Mouse (Mus musculus) C2C12 (cell line): ENCODE measurements around the gene Cps1. TPM values are rescaled to one million over a fixed set of nuclear protein-coding genes. Genes with fewer than 3 reads are reported as not detected.

Experiments
- H3K27me3 ChIP-seq: one replicate; pipeline ENCODE4 v1.6.1; 2011; ENCODE audit not compliant: control insufficient read depth, insufficient read depth, insufficient read length
- H3K36me3 ChIP-seq: one replicate; pipeline ENCODE4 v1.6.1; 2011; ENCODE audit not compliant: control insufficient read depth, insufficient read depth
- H3K4me3 ChIP-seq: one replicate; pipeline ENCODE4 v1.5.1; 2011; ENCODE audit warnings: mild to moderate bottlenecking, control low read depth; ENCODE audit not compliant: poor library complexity, insufficient read depth, severe bottlenecking
- H3K79me2 ChIP-seq: one replicate; pipeline ENCODE4 v1.6.1; 2011; ENCODE audit not compliant: control insufficient read depth, insufficient read depth
- H3K79me3 ChIP-seq: one replicate; pipeline ENCODE4 v1.6.1; 2011; ENCODE audit warnings: low read depth, control low read depth
- H3ac ChIP-seq: one replicate; pipeline ENCODE3; 2011; ENCODE audit warnings: low read depth; ENCODE audit not compliant: control insufficient read depth, insufficient read length
- CEBPB ChIP-seq: IDR thresholded peaks from one replicate; pipeline ENCODE4 v1.6.1; 2011; ENCODE audit warnings: low read depth, mild to moderate bottlenecking, control low read depth, moderate library complexity
- CTCF ChIP-seq: IDR thresholded peaks from one replicate; pipeline ENCODE4 v1.5.1; 2011; ENCODE audit not compliant: control insufficient read depth, insufficient read depth, insufficient read length
- FOSL1 ChIP-seq: IDR thresholded peaks from one replicate; pipeline ENCODE4 v1.8.0; 2011; ENCODE audit warnings: mild to moderate bottlenecking, low read length; ENCODE audit not compliant: poor library complexity, insufficient read depth, severe bottlenecking
- MAX ChIP-seq: IDR thresholded peaks from one replicate; pipeline ENCODE4 v1.6.1; 2011; ENCODE audit warnings: mild to moderate bottlenecking, control low read depth
- MYOD1 ChIP-seq: IDR thresholded peaks from one replicate; pipeline ENCODE4 v1.6.1; 2011; ENCODE audit warnings: low read depth; ENCODE audit not compliant: control insufficient read depth, insufficient read length
- MYOG ChIP-seq: IDR thresholded peaks from one replicate; pipeline ENCODE4 v1.6.1; 2011; ENCODE audit not compliant: control insufficient read depth, insufficient read length; ENCODE audit errors: extremely low read depth
- USF1 ChIP-seq: IDR thresholded peaks from one replicate; pipeline ENCODE4 v1.6.1; 2011; ENCODE audit warnings: low read depth, mild to moderate bottlenecking, control low read depth, moderate library complexity
- polyA plus RNA-seq: library from polyadenylated mRNA; unstranded; fragments of >200 nt; fragmentation: generic; extraction: Trizol; gene quantifications from one replicate; pipeline ENCODE4 v1.2.1, GENCODE M21; 2012; ENCODE audit warnings: missing spikeins

The Cps1 gene
- polyA plus RNA-seq, 1 experiment = 0.01 TPM

- H3ac ChIP-seq = no peak overlapping the region
- H3K36me3 ChIP-seq = no peaks in the 10 kb centered on the region
- TF ChIP-seq USF1 (no peak), FOSL1 (no peak), CTCF (no peak), MYOD1 (no peak), MYOG (no peak), CEBPB (no peak), MAX (no peak)
- no peak overlapping the region for H3K4me3 ChIP-seq
- H3K79me2 ChIP-seq = no peaks in the 10 kb centered on the region
- peaks cover 3% of the 10 kb centered on the region for H3K27me3 ChIP-seq
- H3K79me3 ChIP-seq = no peaks in the 10 kb centered on the region
These were observed 19.2 kb upstream of the Cps1 start for GRCm38 (mm10) chr1:67103476-67104248.

GRCm38 (mm10) chr1:67111621-67112298, 11.1 kb upstream of the Cps1 start:
- no peaks in the 10 kb centered on the region for H3K36me3 ChIP-seq
- H3K27me3 ChIP-seq = no peaks in the 10 kb centered on the region
- H3K79me2 ChIP-seq = no peaks in the 10 kb centered on the region
- no peak overlapping the region for H3ac ChIP-seq
- no peak overlapping the region for H3K4me3 ChIP-seq
- no peaks in the 10 kb centered on the region for H3K79me3 ChIP-seq
- TF ChIP-seq CEBPB (no peak), MYOG (no peak), MYOD1 (no peak), CTCF (no peak), USF1 (no peak), MAX (no peak), FOSL1 (no peak)

- H3ac ChIP-seq = no peak overlapping the region
- H3K79me2 ChIP-seq = no peaks in the 10 kb centered on the region
- no peaks in the 10 kb centered on the region for H3K79me3 ChIP-seq
- TF ChIP-seq CTCF (no peak), MYOG (no peak), FOSL1 (no peak), MYOD1 (no peak), MAX (no peak), CEBPB (no peak), USF1 (no peak)
- no peaks in the 10 kb centered on the region for H3K27me3 ChIP-seq
- no peak overlapping the region for H3K4me3 ChIP-seq
- no peaks in the 10 kb centered on the region for H3K36me3 ChIP-seq
These were observed 9.3 kb upstream of the Cps1 start for GRCm38 (mm10) chr1:67113343-67114030.

GRCm38 (mm10) chr1:67116571-67116970, 6.3 kb upstream of the Cps1 start:
- Histone ChIP-seq H3K36me3 (no peaks in the 10 kb centered on the region), H3K79me3 (no peaks in the 10 kb centered on the region), H3ac (no peak overlapping the region), H3K79me2 (no peaks in the 10 kb centered on the region), H3K27me3 (no peaks in the 10 kb centered on the region), H3K4me3 (no peak overlapping the region)
- TF ChIP-seq MYOG = no peak
- TF ChIP-seq MAX = no peak
- TF ChIP-seq USF1 = no peak
- TF ChIP-seq CTCF = no peak
- TF ChIP-seq CEBPB = no peak
- TF ChIP-seq FOSL1 = no peak
- TF ChIP-seq MYOD1 = no peak

GRCm38 (mm10) chr1:67117778-67118177, 5.0 kb upstream of the Cps1 start:
- Histone ChIP-seq H3K36me3 (no peaks in the 10 kb centered on the region), H3K79me2 (no peaks in the 10 kb centered on the region), H3K4me3 (no peak overlapping the region), H3ac (no peak overlapping the region), H3K27me3 (no peaks in the 10 kb centered on the region), H3K79me3 (no peaks in the 10 kb centered on the region)
- no peak for TF ChIP-seq FOSL1
- TF ChIP-seq CEBPB = no peak
- TF ChIP-seq MYOD1 = no peak
- no peak for TF ChIP-seq MAX
- no peak for TF ChIP-seq MYOG
- no peak for TF ChIP-seq CTCF
- no peak for TF ChIP-seq USF1
